Mouse (Mus musculus) gastrocnemius, adult 18-20 months (tissue): ENCODE measurements around the gene Pax9. TPM values are rescaled to one million over a fixed set of nuclear protein-coding genes. Genes with fewer than 3 reads are reported as not detected.

Experiments
- DNase-seq: peaks from one replicate; pipeline ENCODE4 v3.0.0; 2021; ENCODE audit warnings: low spot score
- long read RNA-seq, 2 experiments: library from polyadenylated mRNA; stranded (forward); transcript quantifications; one replicate each; pipeline ENCODE4 v2.0.0; 2021
- total RNA-seq, 2 experiments: library from RNA; stranded (reverse); gene quantifications; 2 replicates each; pipeline ENCODE4 v1.2.3; 2021

Pax9 gene
- under 1 TPM in 1 of 2 experiments, not detected in 1; 0.11 TPM for total RNA-seq
- long read RNA-seq, experiment 1 = 0 reads
- long read RNA-seq, experiment 2 = 0 reads

DNA sequence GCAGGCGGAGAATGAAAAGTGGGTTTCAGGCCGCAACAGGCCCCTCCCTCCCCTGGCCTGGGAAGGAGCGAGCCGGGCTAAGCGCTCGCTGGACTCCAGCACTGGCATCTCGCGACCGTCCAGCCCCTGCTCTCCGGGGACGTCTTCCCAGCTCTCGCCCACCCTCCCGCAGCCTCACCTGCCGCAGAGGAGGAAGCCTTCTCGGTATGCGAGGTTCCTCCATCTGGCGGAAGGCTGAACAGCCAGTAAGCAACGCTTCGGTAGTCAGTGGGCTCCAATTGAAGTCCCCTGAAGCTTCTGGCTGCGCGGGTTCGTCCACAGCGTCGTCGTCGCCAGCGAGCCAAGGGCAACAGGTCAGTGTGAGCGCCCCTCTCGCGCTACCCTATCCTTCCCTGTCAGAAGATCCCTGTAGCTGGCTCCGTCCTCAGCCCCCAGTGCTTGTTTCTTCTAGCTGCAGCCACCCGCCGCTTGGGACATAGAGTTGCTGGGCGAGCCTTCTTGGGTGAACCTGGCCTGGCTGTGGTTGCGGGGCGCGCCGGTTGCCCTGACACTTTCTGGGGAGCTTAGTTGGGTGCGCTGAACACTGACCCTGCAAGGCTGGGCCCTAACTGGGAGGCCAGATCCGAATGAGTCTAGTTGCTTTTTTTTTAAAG is at the start of gene Pax9:
Pax9 (plus strand) TSS at position 341 of the 653 bp plus-strand sequence.
- no peak for DNase-seq

DNA sequence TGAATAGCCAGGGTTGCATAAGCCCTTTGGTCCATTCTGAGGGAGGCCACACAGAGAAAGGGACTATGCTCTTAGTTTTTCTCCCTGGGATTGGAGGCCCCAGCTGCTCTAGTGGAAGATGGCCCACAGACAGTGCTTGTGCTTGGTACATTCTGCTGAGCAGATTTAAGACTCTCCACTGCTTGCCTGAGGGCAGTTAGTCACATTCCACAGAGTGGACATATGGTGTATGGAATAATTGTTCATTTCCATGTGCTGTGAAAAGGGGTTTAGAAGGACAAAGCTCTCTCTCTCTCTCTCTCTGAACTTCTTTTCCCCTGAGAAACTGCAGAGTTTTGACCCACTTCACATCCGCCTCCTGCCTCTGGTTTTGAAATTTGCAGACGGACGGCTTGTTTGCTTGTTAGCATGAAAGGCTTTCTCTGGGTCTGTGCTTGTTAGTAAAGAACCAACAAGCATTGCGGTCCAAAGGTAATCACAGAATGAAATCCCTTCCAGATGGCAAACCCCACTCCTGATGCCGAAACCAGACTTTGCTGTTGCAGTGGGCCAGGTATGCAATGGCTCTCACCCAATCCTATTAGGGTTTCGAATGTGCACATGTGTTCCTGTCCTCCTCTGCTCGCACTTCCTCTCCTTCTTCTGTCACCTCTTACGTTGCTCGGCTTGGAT is 22.0 kb upstream of the Pax9 start:
- DNase-seq = no peak

DNA sequence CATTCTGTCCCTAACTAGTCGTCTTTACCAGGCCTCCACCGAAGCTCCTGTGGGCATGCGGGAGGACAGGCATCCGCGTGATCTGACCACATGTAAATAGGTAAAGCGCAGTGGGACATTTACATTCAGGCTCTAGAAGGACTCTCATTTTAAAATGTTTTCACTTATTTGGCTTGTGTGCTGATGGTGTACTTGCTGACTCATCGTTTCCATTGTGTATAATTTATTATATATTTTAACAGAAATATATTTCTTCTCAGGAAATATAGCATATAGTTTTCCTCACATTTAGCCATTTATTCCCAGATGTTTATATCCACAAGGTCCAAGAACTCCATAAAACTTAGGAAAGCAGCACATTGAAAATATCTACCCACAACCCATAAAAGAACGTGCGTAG is 20.8 kb upstream of the Pax9 start:
- DNase-seq = no peak

DNA sequence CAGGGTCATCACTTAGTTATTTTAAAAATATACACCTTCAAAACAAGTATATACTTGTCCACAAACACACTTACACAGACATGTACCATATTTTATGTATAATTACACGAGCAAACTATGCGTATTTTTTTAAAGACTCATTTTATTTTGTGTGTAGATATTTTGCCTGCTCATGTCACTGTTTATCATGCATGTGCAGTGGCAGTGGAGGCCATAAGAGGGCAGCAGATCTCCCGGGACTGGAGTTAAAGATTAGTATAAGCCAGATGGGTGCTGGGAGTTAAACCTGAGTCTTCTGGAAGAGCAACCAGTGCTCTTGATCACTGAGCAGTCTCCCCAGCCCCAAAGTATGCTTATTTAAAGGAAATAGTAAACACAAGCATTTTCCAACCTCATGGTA is 16.8 kb upstream of the Pax9 start:
- DNase-seq = no peak

DNA sequence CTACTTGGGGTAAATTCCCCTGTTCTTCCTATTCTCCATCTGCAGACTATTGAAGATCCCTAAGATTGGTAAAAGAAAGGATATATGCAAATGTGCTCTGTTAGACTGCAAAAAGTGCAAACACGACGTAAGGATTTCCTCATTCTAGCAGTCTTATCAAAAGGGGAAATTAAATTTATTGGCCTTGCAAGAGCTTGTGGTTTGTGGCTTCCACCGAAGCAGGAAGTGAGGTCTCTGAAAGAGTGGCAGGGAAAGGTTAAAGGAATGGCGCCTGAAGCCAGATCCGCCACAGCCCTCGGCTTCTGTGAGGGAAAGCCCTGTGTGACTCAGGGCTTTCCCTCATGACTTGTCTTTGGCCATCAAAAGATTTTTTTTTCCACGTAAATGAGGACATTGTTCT is 13.9 kb upstream of the Pax9 start:
- no peak for DNase-seq

DNA sequence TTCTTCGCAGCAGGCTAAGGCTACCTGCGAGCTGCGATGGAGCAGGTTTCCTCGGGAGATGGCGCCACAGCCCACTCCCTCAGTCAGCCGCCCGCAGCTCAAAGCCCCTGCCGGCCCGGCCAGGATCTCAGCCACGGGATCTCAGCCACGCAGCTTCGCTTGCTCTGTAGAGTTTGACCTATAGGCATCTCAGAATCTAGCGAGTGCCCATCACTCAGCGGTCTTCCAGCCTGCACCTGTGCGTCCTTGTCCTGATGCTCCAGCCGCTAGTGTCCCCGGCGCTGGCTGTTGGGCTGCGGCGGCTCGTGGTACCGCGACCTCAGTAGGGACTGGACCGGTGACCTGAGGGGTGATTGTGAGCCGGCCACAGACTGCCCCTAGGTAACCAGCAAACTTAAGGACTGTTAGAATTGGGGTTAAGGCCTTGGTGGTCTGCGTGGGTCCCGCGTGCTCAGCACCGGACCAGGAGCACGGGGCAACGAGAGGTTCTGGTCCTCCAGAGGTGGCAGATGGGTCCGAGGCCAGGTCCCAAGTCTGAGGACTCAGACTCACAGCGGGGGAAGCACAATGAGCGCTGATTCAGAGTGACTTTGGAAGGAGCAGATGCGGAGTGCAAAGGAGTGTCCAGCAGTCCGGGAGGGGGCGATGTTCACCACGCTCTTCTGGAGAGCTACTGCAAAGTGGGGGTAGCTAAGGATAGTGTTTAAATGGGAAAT is 10.3 kb upstream of the Pax9 start:
- DNase-seq = no peak

DNA sequence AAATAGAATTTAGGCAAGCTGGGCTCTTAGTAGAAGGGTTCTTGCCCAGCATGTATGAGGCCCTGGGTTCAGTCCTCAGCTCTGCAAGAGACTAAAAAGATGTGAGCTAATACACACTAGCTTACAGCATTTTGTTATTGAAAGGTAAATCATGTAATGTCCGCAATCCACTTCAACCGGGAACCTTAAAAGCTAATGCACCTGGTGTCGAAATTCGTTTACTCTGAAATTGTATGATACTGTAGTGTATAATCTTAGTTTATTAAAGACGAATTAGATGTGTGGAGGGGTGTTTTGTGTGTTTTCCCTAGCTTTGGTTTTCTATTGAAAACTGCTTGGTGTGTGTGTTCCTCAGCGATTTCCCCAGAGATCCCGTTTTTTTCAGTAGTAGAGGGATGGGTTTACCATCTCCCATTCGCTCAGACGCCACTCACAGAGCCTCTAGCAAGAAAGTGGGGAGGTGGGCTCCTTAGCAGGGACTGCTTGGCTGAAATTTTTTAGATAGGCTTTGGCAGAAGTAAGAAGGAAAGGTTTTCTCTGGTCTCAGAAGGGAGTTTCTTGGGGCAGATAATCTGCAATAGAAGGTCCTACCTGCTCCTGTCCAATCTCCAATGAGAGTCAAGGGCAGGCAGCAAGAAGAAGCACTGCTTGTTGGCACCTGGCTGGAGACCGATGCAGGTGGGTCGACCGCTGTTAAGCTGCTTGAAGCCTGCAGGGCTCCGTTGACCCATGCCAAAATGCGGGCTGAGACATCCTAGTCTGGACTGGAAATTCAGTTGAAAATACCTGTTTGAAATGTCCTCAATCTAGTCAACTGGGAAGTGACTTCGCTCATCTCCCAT is 3.7 kb upstream of the Pax9 start:
- DNase-seq = no peak

DNA sequence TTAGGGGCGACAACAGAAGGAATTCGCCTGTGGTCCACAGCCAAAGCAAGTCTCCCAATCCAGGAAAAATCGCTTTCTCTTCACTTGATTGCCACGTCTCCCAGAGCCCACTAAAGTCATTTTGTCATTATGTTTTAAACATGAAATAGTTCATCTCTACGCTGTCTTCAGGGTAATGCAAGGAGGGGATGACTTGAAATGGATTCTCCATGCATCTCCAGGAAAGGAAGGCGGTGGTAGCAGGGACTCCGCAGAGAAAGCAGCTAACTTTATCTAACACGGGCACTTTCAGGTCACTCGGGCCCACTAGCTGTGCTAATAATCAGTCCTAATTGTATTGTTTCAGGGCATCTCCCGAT is 3.1 kb upstream of the Pax9 start:
- DNase-seq = no peak

DNA sequence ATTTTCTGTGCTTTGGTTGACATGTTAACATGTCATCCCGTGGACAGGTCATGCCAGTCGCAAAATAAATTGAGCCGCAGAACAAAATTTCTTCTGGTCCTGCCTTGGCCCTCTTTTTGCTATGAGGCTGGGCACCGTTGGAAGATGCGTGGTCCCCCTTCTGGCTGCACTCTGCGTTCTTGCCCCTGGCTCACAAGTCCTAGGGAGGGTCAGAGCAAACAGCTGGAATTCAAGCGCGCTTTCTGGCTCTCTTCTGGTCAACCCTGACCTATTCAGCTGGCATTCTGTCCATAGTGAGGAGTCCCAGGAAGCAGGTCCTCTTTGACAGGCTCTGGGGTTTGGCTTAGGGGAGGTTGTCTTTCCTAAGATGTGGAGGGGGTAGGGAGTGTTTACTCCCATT is 2.6 kb upstream of the Pax9 start:
- DNase-seq = no peak

DNA sequence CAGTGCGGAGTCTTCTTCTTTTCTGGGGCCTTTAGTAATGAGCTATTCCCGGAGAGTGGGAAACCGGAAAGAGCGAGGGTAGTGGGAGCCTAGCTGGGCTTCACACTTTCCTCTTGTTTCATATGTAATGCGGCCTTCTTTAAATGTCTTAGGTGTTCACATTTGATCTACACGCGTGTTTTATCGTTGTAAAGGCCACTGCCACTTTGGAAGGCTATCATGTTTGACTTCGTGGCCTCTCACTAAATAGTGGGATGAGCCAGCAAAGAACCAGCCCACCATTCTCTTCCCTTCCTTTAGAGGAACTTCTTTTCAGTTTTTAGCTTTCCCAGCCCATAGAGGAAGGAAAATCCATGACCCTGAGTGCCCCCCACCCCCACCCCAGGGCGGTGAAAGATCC is 2.2 kb upstream of the Pax9 start:
- DNase-seq = no peak

DNA sequence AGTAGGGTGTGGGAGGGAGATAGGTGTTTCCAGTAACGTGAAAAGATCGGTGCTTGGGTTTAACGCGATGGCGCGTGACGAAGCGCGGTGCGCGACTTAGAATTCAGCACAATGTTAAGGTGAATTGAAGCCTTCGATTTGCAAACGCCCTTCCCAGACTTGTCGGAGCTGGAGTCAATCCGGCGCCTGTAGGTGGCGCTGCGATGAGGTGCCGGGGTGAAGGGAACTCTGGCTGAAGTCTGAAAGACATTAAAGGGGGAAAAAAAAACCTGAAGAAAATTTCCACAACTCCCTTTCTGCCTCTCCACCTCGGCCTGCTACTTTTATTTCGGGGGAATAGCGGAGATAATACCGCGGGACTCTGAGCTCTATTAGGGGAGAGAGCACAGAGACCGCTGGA is 1.8 kb upstream of the Pax9 start:
- no peak for DNase-seq

DNA sequence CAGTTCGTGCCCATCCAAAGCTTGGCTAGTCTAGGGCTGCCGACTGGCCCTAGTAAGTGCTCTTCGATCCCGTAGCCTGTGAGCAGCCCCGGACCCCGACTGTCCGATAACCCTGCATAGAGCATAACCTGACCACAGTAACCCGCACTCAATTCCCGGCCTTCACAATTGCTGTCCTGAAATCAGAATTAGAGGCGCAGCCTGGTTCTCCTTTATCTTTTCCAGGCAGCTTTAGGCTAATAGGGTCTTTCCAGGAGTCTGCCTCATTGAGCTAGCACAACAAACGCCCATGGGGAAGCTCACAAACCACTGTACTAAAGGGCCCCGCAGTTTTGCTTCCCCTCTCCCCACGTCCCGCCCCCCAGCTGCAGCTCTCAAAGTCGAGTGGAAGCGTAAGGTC is 1.2 kb upstream of the Pax9 start:
- no peak for DNase-seq

DNA sequence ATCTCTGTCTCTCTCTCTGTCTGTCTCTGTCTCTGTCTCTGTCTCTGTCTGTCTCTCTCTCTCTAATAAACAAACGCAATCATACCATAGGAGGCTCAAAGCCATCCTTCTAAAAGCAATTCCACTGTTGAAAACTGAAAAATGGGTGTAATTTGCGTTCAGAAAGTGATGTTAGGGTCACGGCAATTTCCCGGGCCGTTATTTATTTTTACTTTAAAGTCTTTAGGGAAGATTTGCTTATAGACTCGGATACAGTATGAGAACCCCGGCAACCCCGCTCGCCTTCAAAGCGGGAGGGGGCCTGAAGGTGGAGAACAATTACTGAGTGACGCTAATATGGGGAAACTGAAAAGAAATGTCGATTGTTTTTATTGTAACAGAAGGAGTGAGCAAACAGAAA is 566 bp upstream of the Pax9 start:
- DNase-seq = no peak

DNA sequence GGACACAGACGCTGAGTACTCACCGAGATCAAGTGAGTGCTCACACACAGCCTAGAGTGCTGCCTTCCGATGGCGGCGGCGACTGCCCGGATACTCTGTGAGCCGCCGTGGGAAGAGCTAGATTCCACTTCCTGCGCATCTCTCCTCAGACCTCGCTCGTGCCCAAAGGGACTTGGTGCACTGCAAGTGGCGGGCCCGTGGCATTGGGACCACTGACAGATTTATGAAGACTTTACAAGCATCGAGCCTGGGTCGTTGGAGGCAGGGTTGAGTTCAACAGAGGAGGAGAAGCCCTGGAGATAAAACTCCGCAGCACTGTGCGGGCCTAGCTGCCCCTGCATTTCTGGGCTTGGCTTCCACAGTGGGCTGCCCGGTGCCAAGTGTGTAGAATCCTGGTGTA is 969 bp downstream of the Pax9 start:
- no peak for DNase-seq

DNA sequence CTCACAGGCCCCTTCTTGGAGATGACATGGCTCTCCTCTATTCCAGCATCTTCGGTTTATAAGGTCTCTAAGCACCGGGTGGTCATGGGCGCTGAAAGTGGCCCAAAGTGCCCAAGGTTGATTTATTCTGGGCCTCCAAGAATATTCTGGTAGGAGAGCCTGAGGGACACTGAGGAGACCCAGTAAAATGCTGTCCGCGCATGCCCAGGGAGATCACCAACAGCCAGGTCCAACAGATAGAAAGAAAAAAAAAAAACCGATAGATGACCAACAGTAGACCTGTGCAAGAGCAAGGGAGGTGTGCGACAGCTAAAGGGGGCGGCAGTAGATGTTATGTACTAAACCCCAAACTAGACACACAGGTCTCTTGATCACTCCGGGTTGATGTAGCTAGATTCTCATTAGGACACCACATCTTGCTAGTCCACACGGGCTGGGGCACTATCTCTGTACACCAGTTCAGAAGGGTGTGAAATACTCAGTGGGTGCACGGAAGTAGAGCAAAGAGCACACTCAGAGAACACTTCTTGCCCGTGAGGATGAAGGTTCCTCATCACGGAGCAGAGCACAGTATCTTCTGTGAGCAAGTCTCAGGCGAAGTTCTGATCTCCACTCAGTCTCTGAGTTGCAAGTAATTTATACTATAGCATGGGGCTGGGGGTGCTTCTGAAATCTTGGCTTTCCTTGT is 2.0 kb downstream of the Pax9 start:
- no peak for DNase-seq

DNA sequence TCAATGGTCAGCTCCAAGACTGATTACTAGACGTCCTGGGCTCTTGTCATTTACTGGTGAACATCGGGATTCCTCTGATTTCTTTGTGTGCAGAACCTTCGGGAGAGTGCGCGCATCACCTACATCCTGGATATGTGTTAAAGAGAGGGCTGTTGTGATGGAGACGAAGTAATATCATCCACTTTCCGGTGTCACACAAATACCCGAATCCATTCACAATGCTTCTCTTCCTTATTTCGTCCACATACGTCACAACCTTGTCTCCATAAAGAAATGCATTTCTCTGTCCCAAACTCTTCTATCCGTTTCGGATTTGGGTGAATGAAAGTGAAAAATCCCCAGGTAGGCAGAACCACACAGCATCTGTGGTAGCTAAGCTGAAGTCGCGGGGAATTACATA is 2.8 kb downstream of the Pax9 start:
- DNase-seq = no peak

DNA sequence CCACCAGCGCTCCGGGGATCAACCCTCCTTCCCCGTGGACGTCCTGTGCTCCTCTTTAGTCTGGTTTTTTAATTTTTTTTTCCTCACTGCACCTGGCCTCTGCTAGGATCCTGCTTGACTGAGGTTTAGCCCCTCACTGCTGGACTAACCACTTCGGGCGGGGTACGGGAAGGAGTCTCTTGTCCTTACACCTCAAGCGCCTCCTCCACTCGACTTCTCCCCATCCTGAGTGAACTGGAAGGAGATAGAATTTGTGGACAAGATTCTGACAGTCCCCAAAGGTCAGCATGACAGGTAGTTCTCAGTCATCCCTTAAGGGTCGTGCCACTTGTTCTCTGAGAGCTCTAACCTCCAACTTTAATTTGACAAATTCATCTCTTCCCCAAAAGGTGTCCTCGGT is 3.4 kb downstream of the Pax9 start:
- DNase-seq = no peak

DNA sequence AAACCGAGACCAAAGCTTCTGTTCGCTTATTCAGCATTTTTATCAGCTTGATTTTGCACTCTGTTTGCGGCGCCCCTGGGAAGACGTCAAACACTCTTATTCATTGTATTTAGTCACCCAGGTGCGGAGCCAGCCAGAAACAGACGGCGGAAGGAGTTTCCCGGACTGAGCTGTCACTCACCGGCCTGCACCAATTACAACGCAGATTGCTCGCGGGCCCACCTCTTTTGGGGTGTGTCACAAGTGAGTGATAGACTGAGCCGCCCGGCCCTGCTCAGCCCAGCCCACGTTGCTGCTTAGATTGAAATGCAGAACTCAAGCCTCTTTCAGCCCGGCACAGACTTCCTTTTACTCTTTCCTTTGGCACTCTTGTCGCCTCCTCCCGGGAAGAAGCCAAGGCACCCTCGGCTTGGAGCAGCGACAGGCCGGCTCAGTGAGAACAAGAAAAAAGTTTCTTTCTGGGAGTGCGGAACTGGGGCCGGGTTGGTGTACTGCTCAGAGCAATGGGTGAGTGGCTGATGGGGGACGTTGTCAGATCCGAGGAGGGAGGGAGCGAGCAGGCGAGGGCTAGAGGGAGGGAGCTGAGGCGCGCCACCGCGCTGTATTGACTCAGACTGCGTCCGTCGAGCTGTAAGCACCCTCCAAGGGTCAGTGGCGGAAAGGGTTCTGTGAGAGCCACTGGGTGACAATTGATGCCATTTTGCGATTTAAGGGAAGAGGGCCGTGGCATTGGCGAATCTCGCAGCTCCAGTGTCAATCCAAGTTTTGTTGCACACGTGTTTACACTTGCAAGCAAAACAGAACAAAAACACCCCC is 4.0 kb downstream of the Pax9 start:
- DNase-seq = peak; percentile 78

DNA sequence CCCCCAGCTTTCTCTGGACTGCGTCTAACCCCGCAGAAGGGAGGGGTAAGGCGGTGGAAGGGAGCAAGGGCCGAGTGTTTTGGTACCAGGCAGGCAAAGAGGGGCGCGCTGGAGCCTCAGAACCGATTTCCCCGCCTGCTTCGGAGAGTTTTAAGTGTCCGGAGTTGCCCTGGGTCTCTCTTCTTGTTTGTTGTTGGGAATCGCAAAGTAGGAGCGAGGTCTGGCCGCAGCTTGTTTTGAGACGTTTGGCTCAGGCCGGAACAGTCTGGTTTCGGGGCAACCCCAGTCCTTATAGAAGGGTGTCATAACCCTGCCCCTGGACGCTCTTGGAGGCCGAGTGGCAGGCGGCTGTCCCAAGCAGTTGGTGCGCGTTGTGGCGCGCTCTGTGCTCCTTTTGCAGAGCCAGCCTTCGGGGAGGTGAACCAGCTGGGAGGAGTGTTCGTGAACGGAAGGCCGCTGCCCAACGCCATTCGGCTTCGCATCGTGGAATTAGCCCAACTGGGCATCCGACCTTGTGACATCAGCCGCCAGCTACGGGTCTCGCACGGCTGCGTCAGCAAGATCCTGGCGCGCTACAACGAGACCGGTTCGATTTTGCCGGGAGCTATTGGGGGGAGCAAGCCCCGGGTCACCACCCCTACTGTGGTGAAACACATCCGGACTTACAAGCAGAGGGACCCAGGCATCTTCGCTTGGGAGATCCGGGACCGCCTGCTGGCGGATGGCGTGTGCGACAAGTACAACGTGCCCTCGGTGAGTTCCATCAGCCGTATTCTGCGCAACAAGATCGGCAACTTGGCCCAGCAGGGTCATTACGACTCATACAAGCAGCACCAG is 4.8 kb downstream of the Pax9 start:
- no peak for DNase-seq
